Mouse (Mus musculus) megakaryocyte, embryonic 14.5 days (primary cell): ENCODE measurements around the gene Dgkg.

Experiments used
- FLI1 ChIP-seq: IDR thresholded peaks from 2 replicates; pipeline ENCODE4 v1.6.1; 2012; ENCODE audit warnings: low read length, inconsistent platforms, mixed read lengths
- GATA1 ChIP-seq: IDR thresholded peaks from 3 replicates; pipeline ENCODE4 v1.6.1; 2012; ENCODE audit warnings: mixed read lengths, low read length, inconsistent platforms, borderline replicate concordance

GRCm38 (mm10) chr16:22657874-22658789, 1.1 kb upstream of the Dgkg start:
- TF ChIP-seq GATA1 (no peak), FLI1 (no peak)
